Mouse (Mus musculus) kidney, adult 11 months (tissue): ENCODE measurements around the gene Brms1l.
"Not testable (repeated sequence)": the region's sequence is repeated elsewhere in the genome, so short reads cannot be mapped to it uniquely, and the experiment has no call there.

Experiments used
- DNase-seq: peaks from one replicate; pipeline ENCODE4 v3.0.0; 2022

Gene Brms1l

DNA sequence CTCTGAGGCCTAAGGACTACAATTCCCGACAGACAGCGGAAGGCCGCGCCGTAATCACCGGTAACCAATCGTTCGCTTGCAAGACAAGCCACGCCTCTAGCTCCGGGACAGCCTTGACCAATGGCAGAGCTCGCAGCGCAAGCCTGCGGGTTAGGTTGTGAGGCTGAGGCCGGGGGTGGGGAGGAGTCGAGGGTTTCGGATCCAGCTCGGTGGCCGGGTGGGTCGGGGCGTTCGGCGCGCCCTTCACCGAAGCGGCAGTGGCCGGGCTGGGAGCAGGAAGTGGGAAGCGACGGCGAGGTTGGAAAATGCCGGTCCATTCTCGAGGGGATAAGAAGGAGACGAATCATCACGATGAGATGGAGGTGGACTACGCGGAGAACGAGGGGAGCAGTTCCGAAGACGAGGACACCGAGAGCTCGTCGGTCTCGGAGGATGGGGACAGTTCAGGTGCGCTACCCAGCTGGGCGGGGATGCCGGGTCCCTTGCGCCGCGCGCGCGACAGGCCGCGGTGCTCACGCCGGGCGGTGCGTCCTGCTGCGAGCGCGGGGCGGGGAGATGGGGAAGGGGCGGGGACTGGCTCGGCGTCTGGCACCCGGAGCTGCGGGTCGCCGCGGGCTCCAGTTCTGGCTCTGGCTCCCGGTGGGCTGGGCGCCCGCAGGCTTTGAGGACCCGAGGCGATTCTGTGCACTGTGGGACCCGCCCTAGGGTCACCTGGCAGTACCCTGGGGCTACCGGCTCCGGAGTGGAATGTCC is at the start of gene Brms1l:
Gene Brms1l (plus strand): TSS at position 126 of the 753 bp plus-strand sequence.
- peak; percentile 98 for DNase-seq

DNA sequence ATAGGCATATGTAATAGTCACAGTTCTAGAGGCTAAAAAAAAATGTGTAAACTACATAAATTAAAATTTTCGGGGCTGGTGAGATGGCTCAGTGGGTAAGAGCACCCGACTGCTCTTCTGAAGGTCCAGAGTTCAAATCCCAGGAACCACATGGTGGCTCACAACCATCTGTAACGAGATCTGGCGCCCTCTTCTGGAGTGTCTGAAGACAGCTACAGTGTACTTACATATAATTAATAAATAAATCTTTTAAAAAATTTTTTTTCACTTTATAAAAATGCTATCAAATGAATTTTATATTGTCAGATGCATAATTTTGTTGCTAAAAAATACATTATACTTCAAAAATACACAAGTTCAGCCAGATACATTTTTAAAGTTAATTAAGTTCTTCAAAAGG is 41.6 kb upstream of the Brms1l start:
- DNase-seq = not testable (repeated sequence)

DNA sequence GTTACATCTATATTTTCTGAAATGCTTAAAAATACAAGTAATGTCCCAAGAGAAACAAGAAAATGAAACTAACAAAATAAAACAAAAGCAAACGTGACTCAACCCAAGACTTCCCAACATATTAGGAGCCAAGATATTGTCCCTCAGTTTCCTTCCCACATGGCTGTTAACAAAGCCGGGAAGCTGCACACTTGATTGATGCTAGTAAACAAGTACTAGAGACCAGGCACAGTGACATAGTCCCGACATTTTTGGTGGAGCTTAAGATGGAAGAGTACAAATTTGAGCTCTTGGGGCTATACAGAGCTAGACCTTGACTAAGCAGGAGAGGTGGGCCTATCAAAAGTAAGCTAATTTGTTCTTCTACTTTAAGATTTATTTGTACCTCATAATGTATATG is 39.0 kb upstream of the Brms1l start:
- DNase-seq = no peak

DNA sequence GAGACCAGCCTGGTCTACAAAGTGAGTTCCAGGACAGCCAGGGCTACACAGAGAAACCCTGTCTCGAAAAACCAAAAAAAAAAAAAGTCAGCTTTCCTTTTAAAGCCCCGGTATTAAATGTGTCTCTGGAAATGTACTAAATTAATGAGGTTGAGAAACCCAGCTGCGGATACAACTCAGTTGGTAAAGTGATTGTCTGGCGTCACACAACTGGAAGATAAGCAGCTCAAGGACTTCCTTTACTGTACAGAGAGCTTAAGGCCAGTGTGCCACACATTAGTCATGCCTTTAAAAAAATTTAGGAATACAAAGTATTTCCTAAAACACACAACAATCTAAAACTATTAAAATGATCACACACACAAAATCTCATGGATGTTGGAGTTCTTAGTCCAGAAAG is 37.4 kb upstream of the Brms1l start:
- DNase-seq = no peak

DNA sequence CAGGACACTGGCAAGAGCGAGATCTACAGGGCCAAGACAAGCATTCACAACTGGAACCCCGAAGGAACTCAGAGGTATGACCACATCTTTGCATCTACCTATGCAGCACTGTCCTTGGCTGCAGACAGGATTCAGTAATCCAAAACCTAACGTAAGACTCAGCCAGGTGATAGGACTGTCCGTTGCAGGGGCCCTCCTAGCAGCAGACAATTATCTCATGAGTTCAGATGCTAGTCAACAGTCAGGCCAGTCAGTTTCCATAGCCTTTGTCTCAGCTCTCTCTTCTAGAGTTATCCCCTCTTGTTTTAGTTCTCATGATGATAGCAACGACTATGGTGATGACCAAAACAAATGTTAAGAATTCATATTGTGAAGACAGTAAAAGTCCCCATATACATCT is 36.0 kb upstream of the Brms1l start:
- DNase-seq = no peak

DNA sequence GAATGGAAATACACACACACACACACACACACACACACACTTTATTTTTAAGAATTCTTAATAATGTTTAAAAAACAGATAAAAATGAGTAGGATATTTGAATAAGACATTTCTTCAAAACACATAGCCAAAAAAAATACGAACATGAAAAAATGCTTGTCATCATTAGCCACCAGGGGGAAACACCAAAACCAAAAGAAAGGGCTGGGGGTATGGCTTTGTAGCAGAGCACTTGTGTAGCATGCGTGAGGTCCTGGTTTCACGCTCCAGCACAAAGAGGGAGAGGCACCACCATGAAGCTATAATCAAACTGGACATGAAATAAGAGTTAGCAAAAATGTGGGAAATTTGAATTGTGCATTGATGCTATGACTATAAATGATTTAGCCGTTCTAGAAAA is 35.0 kb upstream of the Brms1l start:
- DNase-seq = no peak

DNA sequence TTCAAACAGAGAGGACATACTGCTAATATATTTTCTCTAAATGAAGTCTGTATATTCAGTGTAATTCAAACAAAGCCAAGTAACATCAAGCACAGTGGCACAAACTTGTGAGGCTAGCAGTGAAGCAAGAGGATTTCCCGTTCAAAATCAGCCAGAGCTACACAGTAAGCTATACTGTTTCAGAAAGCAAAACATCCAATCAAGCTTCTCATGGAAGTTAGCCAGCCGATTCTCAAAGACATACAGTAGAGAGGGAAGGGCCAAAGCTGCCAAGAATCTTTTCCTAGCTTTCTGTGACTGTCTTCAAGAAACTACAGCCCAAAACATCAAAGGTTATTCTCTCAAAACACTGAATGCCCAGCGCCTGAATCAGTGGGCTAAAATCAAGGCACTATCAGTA is 31.1 kb upstream of the Brms1l start:
- no peak for DNase-seq

DNA sequence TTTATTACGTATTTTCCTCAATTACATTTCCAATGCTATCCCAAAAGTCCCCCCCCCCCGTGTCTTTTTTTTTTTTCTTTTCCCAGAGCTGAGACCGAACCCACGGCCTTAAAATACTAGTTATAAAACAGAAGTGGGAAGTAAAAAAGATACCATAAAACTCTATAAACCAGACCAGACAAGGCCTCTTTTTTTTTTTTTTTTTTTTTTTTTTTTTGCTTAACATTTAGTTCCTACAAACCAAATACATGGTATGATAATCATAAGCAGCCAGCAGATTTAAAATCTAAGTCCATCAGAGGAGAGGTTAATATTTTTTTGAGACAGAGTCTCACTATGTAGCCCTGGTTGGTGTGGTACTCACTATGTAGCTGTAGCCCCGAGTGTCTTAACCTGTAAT is 19.6 kb upstream of the Brms1l start:
- no peak for DNase-seq

DNA sequence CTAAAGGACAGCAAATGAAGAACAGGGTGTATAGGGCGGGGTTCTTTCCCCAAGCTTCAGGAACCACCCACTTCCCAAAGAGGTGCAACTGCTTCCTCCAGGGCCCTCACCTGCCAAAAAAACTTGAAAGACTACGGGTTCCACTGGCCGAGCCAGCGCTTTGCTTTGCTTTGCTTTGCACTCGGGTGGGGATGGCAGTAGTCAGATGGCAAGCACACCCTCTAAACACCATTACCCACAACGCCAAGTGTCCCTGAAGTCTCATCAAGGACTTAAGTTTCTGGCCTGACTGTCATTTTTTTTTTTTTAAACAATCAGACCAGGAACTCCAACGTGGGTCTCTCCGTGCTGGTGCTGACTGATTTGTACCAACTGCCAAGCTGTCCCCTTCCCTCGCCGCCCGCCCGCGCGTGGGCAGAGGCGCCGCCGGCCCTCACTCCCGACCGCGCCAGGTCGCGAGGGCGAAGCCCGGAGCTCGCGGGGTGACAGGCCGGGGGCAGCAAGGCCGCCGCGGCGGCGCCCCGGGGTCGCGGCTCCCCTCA is 15.9 kb upstream of the Brms1l start:
- peak; percentile 33 for DNase-seq

DNA sequence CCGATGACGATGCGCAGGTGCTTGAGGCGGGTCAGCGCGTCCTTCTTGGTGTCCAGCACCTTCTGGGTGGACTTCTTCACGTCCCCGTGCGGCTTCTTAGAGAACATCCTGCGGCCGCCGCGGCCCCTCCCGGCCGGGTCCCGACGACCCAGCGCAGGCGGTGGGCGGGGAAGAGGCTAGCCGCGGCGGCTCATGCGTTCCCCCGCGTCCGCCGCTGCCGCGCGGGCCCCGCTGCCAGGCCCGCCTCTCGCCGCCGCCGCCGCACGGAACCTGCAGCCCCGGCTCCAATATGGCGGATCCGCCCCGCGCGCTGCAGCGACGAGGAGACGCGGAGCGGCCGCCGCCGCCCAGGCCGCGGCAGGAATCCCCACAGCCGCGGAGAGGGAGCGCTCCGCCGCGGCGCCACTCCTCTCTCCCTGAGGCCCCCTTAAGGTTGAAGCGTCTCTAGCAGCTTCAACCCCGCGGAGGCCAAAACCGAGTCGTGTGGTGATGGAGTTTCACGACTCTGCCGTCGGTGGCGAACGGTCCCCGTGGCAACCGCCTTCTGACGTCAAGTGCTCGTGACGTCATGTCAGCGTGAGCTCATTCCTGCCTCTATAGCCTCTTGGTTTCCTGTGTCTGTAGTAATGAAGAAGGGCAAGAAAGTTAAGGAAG is 15.3 kb upstream of the Brms1l start, which contains the start of gene Ralgapa1:
Gene Ralgapa1 (minus strand): TSS at position 507 of the 654 bp plus-strand sequence.
- peak; percentile 86 for DNase-seq

DNA sequence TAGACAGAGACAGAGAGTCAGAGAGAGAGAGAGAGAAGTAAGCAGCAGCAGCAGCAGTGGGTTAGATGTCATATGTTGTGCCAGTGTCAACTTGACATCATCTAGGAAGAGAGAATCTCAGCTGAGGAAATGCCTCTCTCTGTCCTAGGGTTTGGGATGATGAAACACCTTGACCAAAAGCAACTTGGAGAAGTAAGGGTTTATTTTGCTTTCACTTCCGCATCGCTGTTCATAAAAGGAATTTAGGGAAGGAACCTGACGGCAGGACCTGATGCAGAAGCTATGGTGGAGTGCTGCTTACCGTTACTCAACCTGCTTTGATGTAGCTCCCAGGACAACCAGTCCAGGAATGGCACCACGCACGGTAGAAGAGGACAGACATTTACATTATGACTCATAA is 12.1 kb upstream of the Brms1l start:
- no peak for DNase-seq

DNA sequence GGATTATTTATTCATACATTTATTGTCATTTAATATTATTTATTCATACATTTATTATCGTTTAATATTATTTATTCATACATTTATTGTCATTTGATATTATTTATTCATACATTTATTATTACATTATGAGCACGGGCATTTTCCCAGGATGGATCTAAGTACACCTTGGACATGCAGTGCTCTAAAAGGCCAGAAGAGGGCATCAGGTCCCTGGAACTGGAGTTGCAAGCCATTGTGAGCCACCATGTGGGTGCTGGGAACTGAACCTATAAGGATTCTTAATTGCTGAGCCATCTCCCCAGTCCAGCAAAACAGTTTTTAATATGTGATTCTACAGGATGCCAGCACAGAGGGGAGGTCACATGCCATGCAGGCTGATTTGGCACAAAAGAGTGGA is 10.6 kb upstream of the Brms1l start:
- no peak for DNase-seq

DNA sequence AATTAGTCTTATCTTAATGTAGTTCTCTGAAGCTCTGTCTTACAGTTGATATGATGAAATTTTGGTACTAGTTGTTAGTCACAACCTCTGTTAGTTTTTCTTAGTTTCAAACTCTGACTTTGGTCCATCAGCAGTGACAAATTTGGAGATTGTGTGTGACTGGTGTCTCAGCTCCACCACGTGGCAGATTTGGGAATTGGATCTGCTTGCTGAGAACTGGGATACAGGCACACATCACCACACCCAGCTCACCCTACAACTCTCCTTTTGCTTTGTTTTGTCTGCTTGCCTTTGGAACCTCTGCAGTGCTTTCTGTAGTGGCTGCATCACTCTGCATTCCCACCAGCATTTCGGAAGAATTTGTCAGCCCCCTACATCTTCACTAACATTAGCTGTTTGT is 5.0 kb upstream of the Brms1l start:
- DNase-seq = peak; percentile 53

DNA sequence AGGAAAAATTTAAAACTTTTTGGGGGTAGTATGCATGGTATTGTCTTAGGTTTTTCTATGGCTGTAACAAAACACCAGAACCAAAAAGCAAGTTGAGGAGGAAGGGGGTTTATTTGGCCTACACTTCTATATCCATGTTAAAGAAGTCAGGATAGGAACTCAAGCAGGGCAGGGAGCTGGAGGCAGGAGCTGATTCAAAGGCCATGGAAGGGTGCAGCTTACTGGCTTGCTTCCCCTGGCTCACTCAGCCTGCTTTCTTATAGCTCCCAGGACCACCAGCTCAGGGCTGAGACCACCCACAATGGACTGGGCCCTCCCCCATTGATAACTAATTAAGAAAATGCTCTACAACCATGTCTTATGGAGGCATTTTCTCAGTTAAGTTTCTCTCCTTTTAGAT is 3.2 kb upstream of the Brms1l start:
- DNase-seq = no peak

DNA sequence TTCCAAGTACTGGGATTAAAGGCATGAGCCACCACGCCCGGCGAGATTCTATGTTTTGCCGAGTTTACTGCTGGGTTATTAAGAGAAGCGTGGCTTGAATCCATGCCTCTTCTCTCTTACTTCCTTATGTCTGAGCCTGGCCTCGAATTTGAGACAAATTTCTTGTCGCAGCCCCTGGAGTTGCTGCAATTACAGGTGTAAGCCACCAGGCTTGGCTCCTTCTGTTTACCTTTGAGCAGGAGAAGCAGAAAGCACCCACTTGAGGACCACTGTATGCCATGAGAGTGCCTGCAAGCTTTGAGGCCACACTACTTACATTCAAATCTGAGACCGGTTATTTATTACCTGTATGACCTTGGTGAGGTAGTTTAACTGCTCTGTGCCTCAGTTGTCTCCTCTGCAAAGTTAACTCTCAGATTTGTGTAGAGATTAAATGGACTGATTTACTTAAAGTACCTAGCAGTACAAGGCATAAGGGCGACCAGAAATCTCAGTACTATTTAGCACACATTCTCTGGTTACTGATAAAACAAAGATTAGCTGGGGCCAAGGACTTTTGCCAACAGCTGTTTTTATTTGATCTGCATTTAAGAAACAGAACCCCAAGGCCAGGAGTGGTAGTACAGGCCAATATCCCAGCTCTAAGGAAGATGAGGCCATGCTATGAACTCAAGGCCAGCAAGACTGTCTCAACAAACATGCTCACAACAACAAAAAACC is 2.1 kb upstream of the Brms1l start:
- no peak for DNase-seq

DNA sequence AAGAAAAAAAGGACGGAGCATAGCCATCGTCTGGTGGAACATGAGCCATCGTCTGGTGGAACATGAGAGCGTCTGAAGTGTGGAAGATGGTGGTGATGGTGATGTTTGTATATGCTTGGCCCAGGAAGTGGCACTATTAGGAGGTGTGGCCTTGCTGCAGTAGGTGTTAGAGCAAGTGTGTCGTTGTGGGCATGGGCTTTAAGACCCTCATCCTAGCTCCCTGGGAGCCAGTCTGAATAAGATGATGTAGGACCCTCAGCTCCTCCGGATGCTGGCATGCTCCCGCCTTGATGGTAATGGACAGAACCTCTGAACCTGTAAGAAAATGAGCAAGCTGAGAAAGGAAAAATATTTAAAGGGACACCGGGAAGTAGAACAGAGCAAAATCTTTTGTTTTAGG is 1.2 kb upstream of the Brms1l start:
- no peak for DNase-seq

DNA sequence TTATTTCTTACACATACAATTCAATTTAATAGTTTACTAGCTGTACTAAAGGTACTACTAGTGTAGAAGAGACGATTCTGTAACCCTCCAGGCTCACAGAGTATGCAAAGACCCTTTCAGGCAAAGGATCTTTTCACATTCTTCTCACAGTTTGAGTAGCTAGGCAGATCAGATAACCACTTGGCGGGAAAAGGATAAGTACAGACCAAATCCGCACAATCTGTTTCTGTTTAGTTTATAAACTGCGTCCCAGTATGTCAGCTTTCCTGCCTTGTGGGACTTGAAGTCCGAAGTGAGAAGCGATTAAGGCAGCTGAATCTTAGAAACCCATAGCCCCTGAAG is 296 bp upstream of the Brms1l start:
- DNase-seq = no peak

DNA sequence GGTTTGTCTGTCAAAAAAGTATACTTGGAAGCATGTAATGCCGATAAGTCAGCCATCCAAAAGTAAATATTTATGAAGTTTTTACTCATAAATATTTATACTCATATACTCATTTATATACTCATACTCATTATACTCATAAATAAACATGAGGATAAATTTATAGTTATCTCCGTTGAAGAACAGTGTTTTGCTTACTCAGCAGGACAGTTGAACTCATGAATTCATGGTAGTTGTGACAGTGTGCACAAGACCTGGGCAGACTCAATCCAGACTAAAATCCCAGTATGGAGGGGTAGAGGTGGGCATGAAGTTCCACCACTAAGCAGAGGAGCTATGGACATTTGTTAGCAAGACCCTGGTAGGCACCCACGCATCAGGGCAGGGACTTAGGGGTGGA is 1.4 kb downstream of the Brms1l start:
- DNase-seq = no peak

DNA sequence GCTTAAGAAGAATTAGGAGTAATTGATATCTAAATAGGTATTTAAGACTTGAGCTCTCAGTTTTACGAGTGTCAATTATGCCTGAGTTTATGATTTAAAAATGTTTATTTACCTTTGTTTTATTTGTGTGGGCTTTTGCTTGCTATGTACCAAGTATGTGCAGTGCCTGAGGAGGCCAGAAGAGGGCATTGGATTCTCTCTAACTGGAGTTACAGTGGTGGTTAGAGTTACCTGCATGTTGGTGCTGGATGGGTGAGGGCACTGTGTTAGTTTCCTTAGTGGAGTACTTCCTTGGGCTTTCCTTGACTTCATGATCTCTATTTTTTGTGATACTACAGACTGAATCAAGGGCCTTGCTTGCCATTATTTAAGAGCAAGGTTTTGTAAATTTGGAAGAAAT is 10.6 kb downstream of the Brms1l start:
- DNase-seq = no peak

DNA sequence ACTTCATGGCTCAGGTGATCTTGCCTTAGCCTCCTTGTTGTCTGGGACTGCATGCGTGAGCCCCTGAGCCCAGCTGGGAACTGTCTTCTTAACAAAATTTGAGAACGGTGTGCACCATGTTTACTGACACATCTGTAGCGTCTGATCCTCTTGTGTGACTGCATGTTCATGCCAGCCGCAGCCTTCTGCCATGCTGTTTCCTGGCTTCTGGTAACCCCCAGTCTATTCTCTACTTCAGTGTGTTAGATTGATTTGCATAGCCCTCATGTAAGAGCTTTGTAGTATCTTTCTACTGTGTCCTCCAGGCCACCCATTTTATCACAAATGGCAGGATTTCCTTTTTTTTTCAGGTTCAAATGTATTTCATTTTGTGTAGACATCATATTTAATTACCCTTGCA is 11.7 kb downstream of the Brms1l start:
- no peak for DNase-seq

DNA sequence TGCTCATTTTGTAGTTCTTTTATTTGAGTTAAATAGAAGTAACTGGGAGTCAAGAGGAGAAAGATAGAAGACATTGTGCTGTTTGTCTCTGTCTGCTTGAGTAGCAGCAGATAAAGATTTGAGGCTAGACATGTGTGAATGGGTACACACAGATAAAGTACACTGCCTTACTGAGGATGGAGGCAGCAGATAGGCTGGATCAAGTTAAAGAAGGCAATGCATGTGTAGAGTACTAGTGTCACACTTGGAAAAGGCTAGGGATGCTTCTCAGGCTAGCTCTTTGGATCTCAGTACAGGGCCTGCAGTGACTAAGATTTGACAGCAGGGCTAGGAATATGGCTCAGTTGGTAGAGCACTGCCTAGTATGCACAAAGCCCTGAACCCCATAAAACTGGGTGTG is 14.5 kb downstream of the Brms1l start:
- no peak for DNase-seq

DNA sequence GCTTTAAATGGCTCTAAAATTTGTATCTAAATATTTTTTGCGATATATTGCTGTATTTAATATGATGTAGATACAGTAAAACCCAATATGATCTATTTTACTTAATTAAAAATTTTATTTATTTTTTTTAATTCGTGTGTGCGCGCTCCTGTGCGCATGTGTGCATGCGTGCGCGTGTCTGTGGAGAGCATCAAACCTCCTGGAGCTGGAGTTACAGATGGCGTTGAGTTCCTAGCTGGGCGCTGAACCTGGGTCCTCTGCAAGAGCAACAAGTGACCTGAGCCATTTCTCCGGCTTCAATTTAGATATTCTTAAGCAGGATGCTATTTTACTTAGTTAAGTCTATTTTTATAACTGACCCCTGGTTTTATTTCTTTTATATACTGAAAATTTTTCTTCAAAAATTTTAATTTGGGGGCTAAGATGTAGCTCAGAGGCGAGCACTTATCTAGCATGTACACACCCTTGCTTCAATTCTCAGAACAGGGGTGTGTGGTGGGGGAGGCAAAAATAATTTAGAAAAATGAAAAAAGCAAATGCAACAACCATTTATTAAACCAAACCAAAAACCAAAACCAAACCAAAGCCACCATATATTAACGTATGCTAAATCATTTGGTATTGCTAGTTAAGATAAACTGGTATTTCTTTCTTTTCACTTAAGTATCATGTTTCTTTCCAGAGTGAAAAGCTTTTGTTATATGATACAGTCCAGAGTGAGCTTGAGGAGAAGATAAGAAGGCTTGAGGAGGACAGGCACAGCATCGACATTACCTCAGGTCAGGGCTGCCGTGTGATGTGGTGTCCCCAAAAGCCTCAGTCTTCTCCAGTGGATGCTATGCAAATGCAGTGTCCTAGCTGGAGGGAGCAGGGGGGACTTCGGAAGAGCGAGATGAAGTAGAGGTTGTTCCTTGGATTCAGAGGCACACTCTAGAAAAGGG is 23.6 kb downstream of the Brms1l start:
- no peak for DNase-seq

DNA sequence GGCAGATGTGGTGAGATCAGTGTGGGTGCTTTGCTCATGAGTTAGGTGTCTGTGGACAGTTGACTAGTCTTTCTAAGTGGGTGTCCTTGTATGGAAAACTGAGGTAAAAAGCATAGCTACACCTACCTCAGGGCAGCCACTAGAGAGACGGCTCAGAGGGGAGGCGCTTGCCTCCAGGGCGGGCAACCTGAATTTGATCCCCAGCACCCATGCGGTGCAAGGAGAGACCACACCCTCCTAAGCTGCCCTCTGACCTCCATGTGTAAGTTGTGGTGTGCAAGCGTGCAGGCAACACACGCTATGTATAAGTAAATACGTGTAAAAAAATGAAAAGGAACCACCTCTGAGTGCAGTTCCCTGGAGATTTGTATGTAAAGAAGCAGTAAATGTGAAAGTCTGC is 24.5 kb downstream of the Brms1l start:
- no peak for DNase-seq
